Mouse (Mus musculus): ENCODE results near the gene Ghrh.

GRCm38 (mm10) chr2:157320135-157320534, 27.2 kb downstream of the Ghrh start:
- TF ChIP-seq CTCF (IDR thresholded peaks at IDR 0.05; ENCODE audit: low read depth, low read length) (no peak), POLR2A (IDR thresholded peaks at IDR 0.05; ENCODE audit: extremely low read depth, insufficient read depth, low read length) (no peak)

All from liver, adult 2 months (tissue).